Mouse (Mus musculus): Measurements from ENCODE around the gene Auts2. TPM values are rescaled to one million over a fixed set of nuclear protein-coding genes. Genes with fewer than 3 reads are reported as not detected.

The Auts2 gene
- polyA plus RNA-seq, 1 experiment from 2014 or later: 75.0 TPM

DNA sequence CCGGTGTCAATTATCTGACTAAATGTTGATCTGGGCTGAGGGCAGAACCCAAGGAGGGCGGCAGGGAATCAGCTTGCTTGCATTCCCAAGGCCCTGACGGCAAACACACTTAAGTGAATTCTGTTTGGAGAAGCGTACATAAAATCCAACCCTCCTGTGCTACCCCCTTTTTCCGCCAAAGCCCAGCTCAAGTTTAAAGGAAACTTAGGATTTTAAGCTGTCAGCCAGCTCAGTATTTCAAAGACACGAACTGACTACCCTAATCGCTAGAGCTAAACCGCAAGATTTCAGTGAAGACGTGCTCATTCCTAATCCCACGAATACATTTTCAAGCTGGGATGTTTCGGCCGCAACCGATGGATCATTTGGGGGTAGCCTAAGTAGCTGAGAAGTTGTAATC is 490.5 kb downstream of the Auts2 start:
- no peak overlapping the region for H3K4me3 ChIP-seq (replicated peaks; ENCODE audit: low read depth, low read length)
- H3K36me3 ChIP-seq (ENCODE audit: control insufficient read depth, insufficient read depth, low read length): no peaks in the 10 kb centered on the region
- no peak overlapping the region for H3K9ac ChIP-seq (replicated peaks; ENCODE audit: low read length)
- no peak for ATAC-seq (ENCODE audit: low FRiP score, low TSS enrichment)
- 0 out of 2 replicates have a peak, but pooled peaks cover 3% of the 10 kb centered on the region for H3K4me1 ChIP-seq (ENCODE audit: control insufficient read depth, insufficient read depth, low read length)
- WGBS: 46% methylated on average over 13 of the region's 13 CpGs
- H3K27ac ChIP-seq (replicated peaks; ENCODE audit: low read depth, low read length): no peak overlapping the region
- no peak overlapping the region for H3K4me2 ChIP-seq (ENCODE audit: low read length)
- no peaks in the 10 kb centered on the region for H3K27me3 ChIP-seq (ENCODE audit: control insufficient read depth, insufficient read depth, low read length)
- peak; percentile 33 for DNase-seq
- H3K9me3 ChIP-seq (ENCODE audit: control insufficient read depth, low read length): no peaks in the 10 kb centered on the region

DNA sequence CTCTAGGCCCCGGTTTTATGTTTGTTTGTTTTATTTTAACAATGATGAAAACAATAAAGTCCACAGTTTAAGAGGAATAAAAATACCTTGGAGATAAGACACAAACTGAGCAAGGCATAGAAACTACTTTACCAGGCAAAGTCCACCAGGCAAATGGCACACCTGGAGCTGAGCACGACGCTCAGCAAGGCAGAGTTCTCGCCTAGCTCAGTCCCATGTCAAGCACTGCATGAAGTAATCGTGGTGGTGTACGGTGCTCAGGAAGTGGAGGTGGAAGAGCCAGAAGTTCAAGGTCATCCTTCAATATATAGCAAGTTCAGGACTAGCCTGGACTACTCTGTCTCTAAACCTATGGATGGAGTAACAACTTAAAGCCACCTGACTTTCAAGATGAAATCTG is 503.6 kb downstream of the Auts2 start:
- no peak overlapping the region for H3K4me3 ChIP-seq (replicated peaks; ENCODE audit: low read depth, low read length)
- H3K4me2 ChIP-seq (ENCODE audit: low read length): no peak overlapping the region
- H3K4me1 ChIP-seq (ENCODE audit: control insufficient read depth, insufficient read depth, low read length): 0 out of 2 replicates have a peak, but pooled peaks cover under 1% of the 10 kb centered on the region
- H3K9ac ChIP-seq (replicated peaks; ENCODE audit: low read length): no peak overlapping the region
- H3K9me3 ChIP-seq (ENCODE audit: control insufficient read depth, low read length): no peaks in the 10 kb centered on the region
- no peak overlapping the region for H3K27ac ChIP-seq (replicated peaks; ENCODE audit: low read depth, low read length)
- no peak for ATAC-seq (ENCODE audit: low FRiP score, low TSS enrichment)
- H3K27me3 ChIP-seq (ENCODE audit: control insufficient read depth, insufficient read depth, low read length): no peaks in the 10 kb centered on the region
- no peaks in the 10 kb centered on the region for H3K36me3 ChIP-seq (ENCODE audit: control insufficient read depth, insufficient read depth, low read length)
- DNase-seq: no peak
- WGBS: 93% methylated on average over 6 of the region's 6 CpGs

DNA sequence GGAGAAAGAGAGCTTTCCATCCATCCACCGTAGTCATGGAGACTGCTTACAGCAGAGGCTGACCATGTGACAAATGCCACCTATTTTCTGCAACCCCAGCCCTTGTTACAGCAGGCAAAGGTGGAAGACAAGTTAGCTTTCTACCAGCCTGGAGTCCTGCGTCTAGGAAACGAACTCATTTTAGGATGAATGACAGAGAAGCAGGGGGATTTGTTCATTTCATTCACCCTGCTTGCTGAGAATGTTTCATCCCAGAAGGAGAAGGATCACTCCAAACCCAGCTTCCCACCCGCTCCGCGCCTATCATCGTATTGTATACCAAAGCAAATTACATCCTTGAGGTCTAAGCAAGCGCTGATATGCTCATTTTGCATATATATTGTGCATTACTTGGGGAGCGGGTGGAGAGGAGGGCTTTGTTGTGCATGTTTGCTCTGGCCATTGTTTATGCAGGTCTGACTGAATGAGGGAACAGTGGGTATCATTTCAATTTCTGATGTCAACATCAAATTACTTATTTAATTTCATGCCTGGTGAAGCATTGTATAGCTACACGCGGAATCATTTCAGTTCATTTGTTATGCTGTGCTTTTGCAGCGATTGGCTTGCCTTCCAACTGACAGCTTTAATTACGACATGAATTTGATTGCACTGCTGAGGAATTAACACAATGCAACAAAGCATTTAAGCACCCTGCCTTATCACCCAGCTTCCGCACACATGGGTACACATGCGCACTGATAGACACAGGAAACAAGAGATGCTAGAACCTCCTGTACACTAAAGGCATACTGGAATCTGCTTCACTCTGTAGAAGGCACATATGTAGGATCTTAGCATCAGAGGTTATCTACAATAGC is 509.4 kb downstream of the Auts2 start:
- Histone ChIP-seq H3K36me3 (ENCODE audit: control insufficient read depth, insufficient read depth, low read length) (no peaks in the 10 kb centered on the region), H3K4me3 (replicated peaks; ENCODE audit: low read depth, low read length) (no peak overlapping the region), H3K9me3 (ENCODE audit: control insufficient read depth, low read length) (no peaks in the 10 kb centered on the region), H3K27me3 (ENCODE audit: control insufficient read depth, insufficient read depth, low read length) (no peaks in the 10 kb centered on the region), H3K4me2 (ENCODE audit: low read length) (peak overlapping the region; percentile 22), H3K9ac (replicated peaks; ENCODE audit: low read length) (no peak overlapping the region; the same call in 1 of the 2 replicates), H3K4me1 (ENCODE audit: control insufficient read depth, insufficient read depth, low read length) (peaks cover 13% of the 10 kb centered on the region; the same call in 1 of the 2 replicates), H3K27ac (replicated peaks; ENCODE audit: low read depth, low read length) (peak overlapping the region; percentile 79)
- 22% methylated on average over 15 of the region's 15 CpGs for WGBS
- peak; percentile 76 for DNase-seq
- ATAC-seq (ENCODE audit: low FRiP score, low TSS enrichment): peak; percentile 63; the same call in 1 of the 2 replicates

DNA sequence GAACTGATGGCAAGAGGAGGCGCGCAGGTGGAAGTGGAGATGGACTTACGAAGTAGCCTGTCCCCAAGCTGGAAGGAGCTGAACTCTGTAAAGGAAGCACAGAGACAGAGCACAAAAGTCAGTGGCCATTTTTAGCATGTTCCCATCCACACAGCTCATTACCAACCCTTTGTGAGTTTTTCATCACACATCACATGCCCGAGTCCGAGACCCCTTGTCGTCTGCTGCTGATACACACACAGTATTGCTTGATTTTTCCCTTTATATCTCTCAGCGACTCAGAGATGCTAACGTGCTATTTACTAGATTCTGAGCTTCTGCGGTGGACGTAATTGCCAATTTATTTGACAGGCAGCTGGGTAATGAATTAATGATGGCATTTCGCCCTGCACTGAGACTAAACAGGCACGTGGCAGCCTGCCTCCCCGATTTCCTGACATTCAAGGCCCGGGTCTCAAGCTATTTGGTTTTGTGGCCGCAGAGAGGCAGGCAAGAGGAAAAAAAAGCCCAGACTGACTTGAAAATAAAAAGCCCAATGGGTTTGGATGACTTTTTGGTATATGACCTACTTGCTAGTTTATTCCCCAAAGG is 512.1 kb downstream of the Auts2 start:
- Histone ChIP-seq H3K4me2 (ENCODE audit: low read length) (peak overlapping the region; percentile 18; the same call in 1 of the 2 replicates), H3K9ac (replicated peaks; ENCODE audit: low read length) (no peak overlapping the region)
- WGBS: 45% methylated on average over 15 of the region's 15 CpGs

DNA sequence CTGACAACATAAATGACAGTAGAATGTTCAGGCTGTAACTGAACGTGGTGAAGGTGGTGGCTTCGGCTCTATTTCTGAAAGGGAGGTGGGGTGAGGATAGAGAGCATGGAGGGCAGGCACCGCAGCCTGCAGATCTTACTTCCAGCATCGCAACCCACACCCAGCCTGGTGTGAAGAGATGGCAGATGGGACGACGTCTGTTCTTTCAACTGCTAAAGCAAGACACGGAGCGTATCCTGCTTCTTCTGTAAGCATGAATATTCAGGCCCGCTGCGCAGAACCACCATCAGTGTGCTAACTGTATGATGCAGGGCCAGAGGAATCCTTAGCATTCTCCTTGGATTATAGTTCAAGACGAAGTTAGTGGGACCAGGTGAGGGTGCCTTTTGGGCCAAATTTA is 513.5 kb downstream of the Auts2 start:
- H3K4me1 ChIP-seq (ENCODE audit: control insufficient read depth, insufficient read depth, low read length): peaks cover 13% of the 10 kb centered on the region; the same call in 1 of the 2 replicates
- WGBS: 70% methylated on average over 11 of the region's 11 CpGs
- no peak overlapping the region for H3K9ac ChIP-seq (replicated peaks; ENCODE audit: low read length)
- H3K27me3 ChIP-seq (ENCODE audit: control insufficient read depth, insufficient read depth, low read length): no peaks in the 10 kb centered on the region
- no peak overlapping the region for H3K4me3 ChIP-seq (replicated peaks; ENCODE audit: low read depth, low read length)
- ATAC-seq (ENCODE audit: low FRiP score, low TSS enrichment) (no peak), DNase-seq (peak; percentile 24)
- no peaks in the 10 kb centered on the region for H3K36me3 ChIP-seq (ENCODE audit: control insufficient read depth, insufficient read depth, low read length)
- H3K4me2 ChIP-seq (ENCODE audit: low read length): no peak overlapping the region
- H3K9me3 ChIP-seq (ENCODE audit: control insufficient read depth, low read length): no peaks in the 10 kb centered on the region
- H3K27ac ChIP-seq (replicated peaks; ENCODE audit: low read depth, low read length): no peak overlapping the region; the same call in 1 of the 2 replicates

More for the DNA sequence above, 512.1 kb downstream of the Auts2 start:
- no peaks in the 10 kb centered on the region for H3K27me3 ChIP-seq (ENCODE audit: control insufficient read depth, insufficient read depth, low read length)
- DNase-seq (peak; percentile 79), ATAC-seq (ENCODE audit: low FRiP score, low TSS enrichment) (no peak)
- peak overlapping the region; percentile 69 for H3K27ac ChIP-seq (replicated peaks; ENCODE audit: low read depth, low read length)
- peaks cover 13% of the 10 kb centered on the region; the same call in 1 of the 2 replicates for H3K4me1 ChIP-seq (ENCODE audit: control insufficient read depth, insufficient read depth, low read length)
- no peaks in the 10 kb centered on the region for H3K36me3 ChIP-seq (ENCODE audit: control insufficient read depth, insufficient read depth, low read length)
- H3K9me3 ChIP-seq (ENCODE audit: control insufficient read depth, low read length): no peaks in the 10 kb centered on the region
- no peak overlapping the region for H3K4me3 ChIP-seq (replicated peaks; ENCODE audit: low read depth, low read length)

DNA sequence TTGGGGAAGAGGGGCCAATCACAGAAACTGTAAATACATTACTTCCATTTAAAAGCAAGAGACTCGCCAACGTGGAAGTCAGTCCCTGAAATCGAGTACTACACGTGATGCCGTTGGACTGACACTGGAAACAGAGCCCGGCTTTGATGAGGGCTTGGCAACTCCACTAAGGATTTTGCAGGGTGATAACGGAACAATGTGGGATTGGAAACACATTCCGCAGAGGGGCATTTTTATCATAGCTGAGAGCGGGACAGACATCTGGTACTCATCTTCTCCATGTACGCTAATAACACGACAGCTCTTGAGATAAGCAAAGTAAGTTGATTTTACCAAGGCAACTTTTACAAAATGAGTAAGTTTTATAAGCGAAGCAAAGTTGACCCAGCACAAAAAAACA is 514.1 kb downstream of the Auts2 start:
- H3K27me3 ChIP-seq (ENCODE audit: control insufficient read depth, insufficient read depth, low read length): no peaks in the 10 kb centered on the region

DNA sequence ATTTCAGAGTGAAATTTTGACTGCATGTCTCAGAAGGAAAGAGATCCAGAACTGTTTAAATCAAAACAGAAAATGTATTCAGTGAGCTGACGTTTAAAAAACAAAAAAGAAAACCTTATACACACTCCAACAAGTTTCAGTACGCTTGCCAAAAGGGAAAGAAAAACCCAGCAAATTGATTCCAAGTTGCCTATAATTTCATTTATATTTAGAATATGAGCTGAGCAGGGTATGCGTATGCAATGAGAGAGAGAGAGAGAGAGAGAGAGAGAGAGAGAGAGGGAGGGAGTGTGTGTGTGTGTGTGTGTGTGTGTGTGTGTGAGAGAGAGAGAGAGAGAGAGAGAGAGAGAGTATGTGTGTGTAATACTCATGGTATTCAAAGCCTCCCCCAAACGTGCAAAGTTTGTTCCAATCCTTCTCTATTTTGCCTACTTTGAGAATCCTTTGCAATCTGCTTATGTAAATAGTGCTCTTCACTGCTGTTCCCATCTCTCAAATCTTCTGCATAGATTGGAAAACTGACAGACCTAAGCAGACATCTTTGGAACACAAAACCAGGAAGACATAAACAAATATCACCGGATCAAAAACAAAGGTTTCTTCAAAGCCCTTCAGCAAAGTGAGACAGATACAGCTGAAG is 515.2 kb downstream of the Auts2 start:
- no peak overlapping the region for H3K4me2 ChIP-seq (ENCODE audit: low read length)
- DNase-seq: no peak

More for the DNA sequence above, 514.1 kb downstream of the Auts2 start:
- Histone ChIP-seq H3K27ac (replicated peaks; ENCODE audit: low read depth, low read length) (no peak overlapping the region), H3K4me3 (replicated peaks; ENCODE audit: low read depth, low read length) (no peak overlapping the region), H3K9me3 (ENCODE audit: control insufficient read depth, low read length) (no peaks in the 10 kb centered on the region), H3K36me3 (ENCODE audit: control insufficient read depth, insufficient read depth, low read length) (no peaks in the 10 kb centered on the region), H3K4me2 (ENCODE audit: low read length) (no peak overlapping the region), H3K9ac (replicated peaks; ENCODE audit: low read length) (no peak overlapping the region), H3K4me1 (ENCODE audit: control insufficient read depth, insufficient read depth, low read length) (peaks cover 11% of the 10 kb centered on the region; the same call in 1 of the 2 replicates)
- 91% methylated on average over 12 of the region's 12 CpGs for WGBS
- no peak for ATAC-seq (ENCODE audit: low FRiP score, low TSS enrichment)
- DNase-seq: no peak

DNA sequence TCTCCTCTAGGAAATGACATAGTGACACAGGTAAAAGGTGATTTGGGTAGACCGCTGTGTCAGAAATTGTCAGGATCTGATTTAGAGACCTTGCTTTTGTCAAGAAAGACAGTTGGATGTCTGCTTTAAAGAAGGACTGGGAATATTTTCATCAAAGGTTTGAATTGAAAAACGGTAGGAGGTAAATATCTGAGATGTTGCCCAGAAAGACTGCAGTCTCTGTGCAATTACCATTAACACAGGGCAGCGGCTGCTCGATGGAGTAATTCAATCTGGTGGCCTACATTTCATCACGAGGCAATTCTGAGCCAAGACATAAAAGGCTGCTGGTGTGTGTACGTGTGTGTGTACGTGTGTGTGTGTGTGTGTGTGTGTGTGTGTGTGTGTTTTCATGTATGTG is 529.8 kb downstream of the Auts2 start:
- H3K27me3 ChIP-seq (ENCODE audit: control insufficient read depth, insufficient read depth, low read length): no peaks in the 10 kb centered on the region
- H3K9me3 ChIP-seq (ENCODE audit: control insufficient read depth, low read length): no peaks in the 10 kb centered on the region
- H3K9ac ChIP-seq (replicated peaks; ENCODE audit: low read length): no peak overlapping the region
- H3K36me3 ChIP-seq (ENCODE audit: control insufficient read depth, insufficient read depth, low read length): no peaks in the 10 kb centered on the region
- H3K4me2 ChIP-seq (ENCODE audit: low read length): no peak overlapping the region
- peaks cover 6% of the 10 kb centered on the region; the same call in 1 of the 2 replicates for H3K4me1 ChIP-seq (ENCODE audit: control insufficient read depth, insufficient read depth, low read length)
- no peak for ATAC-seq (ENCODE audit: low FRiP score, low TSS enrichment)
- 79% methylated on average over 7 of the region's 7 CpGs for WGBS
- H3K4me3 ChIP-seq (replicated peaks; ENCODE audit: low read depth, low read length): no peak overlapping the region
- H3K27ac ChIP-seq (replicated peaks; ENCODE audit: low read depth, low read length): no peak overlapping the region
- no peak for DNase-seq

More for the DNA sequence above, 515.2 kb downstream of the Auts2 start:
- Histone ChIP-seq H3K27ac (replicated peaks; ENCODE audit: low read depth, low read length) (no peak overlapping the region), H3K4me1 (ENCODE audit: control insufficient read depth, insufficient read depth, low read length) (peaks cover 5% of the 10 kb centered on the region; the same call in 1 of the 2 replicates), H3K9me3 (ENCODE audit: control insufficient read depth, low read length) (no peaks in the 10 kb centered on the region), H3K36me3 (ENCODE audit: control insufficient read depth, insufficient read depth, low read length) (no peaks in the 10 kb centered on the region), H3K4me3 (replicated peaks; ENCODE audit: low read depth, low read length) (no peak overlapping the region), H3K27me3 (ENCODE audit: control insufficient read depth, insufficient read depth, low read length) (no peaks in the 10 kb centered on the region), H3K9ac (replicated peaks; ENCODE audit: low read length) (no peak overlapping the region)
- no peak for ATAC-seq (ENCODE audit: low FRiP score, low TSS enrichment)
- 79% methylated on average over 5 of the region's 5 CpGs for WGBS
